8 mouse cellular contexts compared by ENCODE assay signal in the genomic region with DNA sequence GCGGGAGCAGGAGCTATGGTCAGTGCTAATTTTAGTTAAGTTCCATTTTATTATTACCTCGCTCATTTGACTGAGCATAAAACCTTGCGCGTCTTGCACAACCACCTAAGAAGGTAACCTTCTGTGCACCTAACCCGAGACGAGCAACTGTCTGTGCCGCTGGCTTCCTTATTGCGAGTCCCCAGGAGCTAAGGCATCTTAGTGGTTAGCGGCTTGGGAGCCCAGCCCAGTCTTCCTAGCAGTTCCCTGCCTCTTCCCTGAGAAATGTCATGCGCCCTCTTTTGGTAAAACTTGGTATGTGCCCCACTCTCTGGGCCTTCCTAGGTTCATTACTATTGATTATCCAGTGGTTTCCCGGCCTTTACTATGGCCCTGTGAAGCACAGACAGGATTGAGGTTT. TPM values are rescaled to one million over a fixed set of nuclear protein-coding genes. Genes with fewer than 3 reads are reported as not detected.
A peak's percentile ranks its signal among the peaks of the same experiment; 100 is the strongest.
DNase-seq lines count a peak whose midpoint lies in the region; ATAC-seq lines count a peak whose summit lies in the region.

No protein-coding gene starts in this region.

- H3K4me1 ChIP-seq in hindbrain, embryonic 12.5 days, result peaks cover 24% of the 10 kb centered on the region

- H3K27me3 ChIP-seq in hindbrain, embryonic 12.5 days, result peaks cover 9% of the 10 kb centered on the region; the same call in 1 of the 2 replicates

- 0 out of 2 replicates have a peak, but pooled peaks cover 4% of the 10 kb centered on the region for H3K36me3 ChIP-seq in hindbrain, embryonic 12.5 days

- peak overlapping the region; percentile 43; the same call in 1 of the 2 replicates for H3K9ac ChIP-seq in hindbrain, embryonic 12.5 days

- WGBS in hindbrain, embryonic 12.5 days, result under 1% methylated on average over 11 of the region's 11 CpGs

- peak; percentile 35 for DNase-seq in T-cell, adult 2 months (ENCODE audit: low spot score)
- DNase-seq in cerebellum, postnatal 10 days, result peak; percentile 93 to 95
- peak; percentile 60 to 78 for DNase-seq in frontal cortex, postnatal 14 days (ENCODE audit: low spot score in 2 of 2)
- peak; percentile 83 to 87 for DNase-seq in layer of hippocampus, postnatal 10 days (ENCODE audit: low spot score in 2 of 2)
- peak; percentile 92 for DNase-seq in lung, postnatal 10 days
- peak; percentile 69 for DNase-seq in ovary, postnatal 36 days (ENCODE audit: low spot score)
- DNase-seq in thymus, postnatal 14 days, result peak; percentile 72

- H3K4me2 ChIP-seq in hindbrain, embryonic 12.5 days (replicated peaks), result peak overlapping the region; percentile 91

- peak overlapping the region; percentile 17; the same call in 1 of the 2 replicates for H3K27ac ChIP-seq in hindbrain, embryonic 12.5 days

- H3K4me3 ChIP-seq in hindbrain, embryonic 12.5 days, result peak overlapping the region; percentile 67

- H3K9me3 ChIP-seq in hindbrain, embryonic 12.5 days (replicated peaks), result no peaks in the 10 kb centered on the region

- 0 out of 2 replicates have a peak, but pooled peaks have one; percentile 14 for ATAC-seq in hindbrain, embryonic 12.5 days (ENCODE audit: low FRiP score)

RNA-seq across cellular contexts. Expression of gene Pdk2, which starts 0.9 kb away (rescaled TPM):
- 22.5 and 25.6 TPM in 2 replicates for polyA plus RNA-seq in hindbrain, embryonic 12.5 days (2016; fragmentation: Nextera tagmentation; extraction: Ambion mirVana)
- 10 to 100 TPM; 48.9 to 49.7 TPM for total RNA-seq in layer of hippocampus, postnatal 10 days (2021)

RNA-seq across cellular contexts. Expression of gene Samd14, which starts 32.4 kb away (rescaled TPM):
- 94.6 and 106 TPM in 2 replicates for polyA plus RNA-seq in hindbrain, embryonic 12.5 days (2016; fragmentation: Nextera tagmentation; extraction: Ambion mirVana)
- 100 to 1,000 TPM; 107 TPM for total RNA-seq in layer of hippocampus, postnatal 10 days (2021)

RNA-seq across cellular contexts. Expression of gene Itga3, which starts 34.5 kb away (rescaled TPM):
- polyA plus RNA-seq in hindbrain, embryonic 12.5 days (2016; fragmentation: Nextera tagmentation; extraction: Ambion mirVana), result 8.0 and 9.0 TPM in 2 replicates
- total RNA-seq in layer of hippocampus, postnatal 10 days (2021), result 10 to 100 TPM; 16.4 to 18.9 TPM

RNA-seq across cellular contexts. Expression of gene Ppp1r9b, which starts 51.3 kb away (rescaled TPM):
- polyA plus RNA-seq in hindbrain, embryonic 12.5 days (2016; fragmentation: Nextera tagmentation; extraction: Ambion mirVana), result 16.8 and 18.5 TPM in 2 replicates
- 100 to 1,000 TPM; 501 TPM for total RNA-seq in layer of hippocampus, postnatal 10 days (2021)

Comparison
In these comparisons a context has a peak if more than half of its experiments do, and no peak if none do; other contexts are left out.
1. Peak in every context shown above with its lines: DNase-seq, ATAC-seq, H3K4me3 ChIP-seq and H3K27ac ChIP-seq.
2. DNase-seq: peak in every context shown above with its lines; median percentile 94 in cerebellum, postnatal 10 days; 92 in lung, postnatal 10 days; 85 in layer of hippocampus, postnatal 10 days; 72 in thymus, postnatal 14 days; 69 in frontal cortex, postnatal 14 days; 69 in ovary, postnatal 36 days; 35 in T-cell, adult 2 months.